In the genomic region with DNA sequence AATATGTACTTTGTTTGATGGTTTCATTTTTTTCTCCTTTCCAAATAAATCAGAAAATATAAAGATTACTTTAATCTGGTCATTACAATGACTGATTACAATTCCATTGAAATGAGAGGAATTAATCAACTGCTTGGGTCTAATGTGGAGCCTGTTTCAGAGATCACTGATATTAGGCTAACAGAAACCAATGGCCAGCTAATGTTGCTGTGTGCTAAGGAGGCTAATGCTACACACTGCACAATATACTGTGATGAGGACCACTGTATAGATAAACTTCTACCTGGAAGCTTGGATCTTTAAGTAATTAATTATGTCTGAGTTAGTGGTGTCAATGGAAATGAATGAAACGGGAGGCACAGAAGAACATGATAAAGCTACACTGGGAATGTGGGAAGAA, we compare ENCODE assay signal across 23 mouse cellular contexts.
"Had no signal": no experiment of that assay in that cellular context is flagged by ENCODE, and none has a peak within 500 bp of the region (broad histone marks: within the 10 kb centered on the region; RNA-seq: fewer than 3 reads in every experiment).

No protein-coding gene starts in this region.

- H3K9me3 ChIP-seq: limb, embryonic 10.5 days; limb, embryonic 12.5 days; limb, embryonic 13.5 days; limb, embryonic 15.5 days; liver, embryonic 12.5 days; liver, embryonic 13.5 days; liver, embryonic 15.5 days; lung, embryonic 15.5 days; megakaryocyte, embryonic 14.5 days; midbrain, embryonic 10.5 days; midbrain, embryonic 12.5 days; midbrain, embryonic 13.5 days; midbrain, embryonic 15.5 days had no signal

- H3K4me2 ChIP-seq: limb, embryonic 12.5 days; limb, embryonic 13.5 days; limb, embryonic 15.5 days; liver, embryonic 11.5 days; liver, embryonic 12.5 days; liver, embryonic 13.5 days; liver, embryonic 15.5 days; lung, embryonic 14.5 days; lung, embryonic 15.5 days; midbrain, embryonic 11.5 days; midbrain, embryonic 12.5 days; midbrain, embryonic 13.5 days; midbrain, embryonic 15.5 days had no signal

- H3K9ac ChIP-seq: limb, embryonic 12.5 days; limb, embryonic 13.5 days; limb, embryonic 15.5 days; liver, embryonic 12.5 days; liver, embryonic 13.5 days; liver, embryonic 14.5 days; liver, embryonic 15.5 days; liver, postnatal 0 days; lung, embryonic 14.5 days; lung, embryonic 15.5 days; midbrain, embryonic 12.5 days; midbrain, embryonic 13.5 days; midbrain, embryonic 15.5 days had no signal

- H3K27ac ChIP-seq: left cerebral cortex, adult 2 months; limb, embryonic 10.5 days; limb, embryonic 12.5 days; limb, embryonic 13.5 days; limb, embryonic 15.5 days; liver, embryonic 12.5 days; liver, embryonic 13.5 days; liver, embryonic 14.5 days; liver, embryonic 15.5 days; lung, embryonic 15.5 days; macrophage; midbrain, embryonic 10.5 days; midbrain, embryonic 12.5 days; midbrain, embryonic 13.5 days; midbrain, embryonic 15.5 days had no signal

- H3K36me3 ChIP-seq: limb, embryonic 10.5 days; limb, embryonic 12.5 days; limb, embryonic 13.5 days; limb, embryonic 15.5 days; liver, embryonic 12.5 days; liver, embryonic 13.5 days; liver, embryonic 15.5 days; lung, embryonic 15.5 days; midbrain, embryonic 10.5 days; midbrain, embryonic 12.5 days; midbrain, embryonic 13.5 days; midbrain, embryonic 15.5 days had no signal

- H3K4me1 ChIP-seq: limb, embryonic 10.5 days; limb, embryonic 12.5 days; limb, embryonic 13.5 days; limb, embryonic 15.5 days; liver, embryonic 12.5 days; liver, embryonic 13.5 days; liver, embryonic 15.5 days; megakaryocyte, embryonic 14.5 days; midbrain, embryonic 10.5 days; midbrain, embryonic 12.5 days; midbrain, embryonic 13.5 days; midbrain, embryonic 15.5 days had no signal

- H3K4me3 ChIP-seq: left cerebral cortex, adult 2 months; limb, embryonic 10.5 days; limb, embryonic 12.5 days; limb, embryonic 13.5 days; limb, embryonic 15.5 days; liver, embryonic 12.5 days; liver, embryonic 13.5 days; liver, embryonic 15.5 days; lung, embryonic 15.5 days; megakaryocyte, embryonic 14.5 days; midbrain, embryonic 10.5 days; midbrain, embryonic 12.5 days; midbrain, embryonic 13.5 days; midbrain, embryonic 15.5 days; myocyte had no signal

- H3K27me3 ChIP-seq: limb, embryonic 12.5 days; limb, embryonic 13.5 days; limb, embryonic 15.5 days; liver, embryonic 12.5 days; liver, embryonic 13.5 days; liver, embryonic 15.5 days; lung, embryonic 15.5 days; megakaryocyte, embryonic 14.5 days; midbrain, embryonic 12.5 days; midbrain, embryonic 13.5 days; midbrain, embryonic 15.5 days had no signal

- ATAC-seq: liver, embryonic 12.5 days; liver, postnatal 0 days; lung, postnatal 0 days; midbrain, embryonic 13.5 days; midbrain, embryonic 15.5 days; midbrain, embryonic 16.5 days had no signal
